Mouse (Mus musculus): ENCODE data around the gene Axin2.

DNA sequence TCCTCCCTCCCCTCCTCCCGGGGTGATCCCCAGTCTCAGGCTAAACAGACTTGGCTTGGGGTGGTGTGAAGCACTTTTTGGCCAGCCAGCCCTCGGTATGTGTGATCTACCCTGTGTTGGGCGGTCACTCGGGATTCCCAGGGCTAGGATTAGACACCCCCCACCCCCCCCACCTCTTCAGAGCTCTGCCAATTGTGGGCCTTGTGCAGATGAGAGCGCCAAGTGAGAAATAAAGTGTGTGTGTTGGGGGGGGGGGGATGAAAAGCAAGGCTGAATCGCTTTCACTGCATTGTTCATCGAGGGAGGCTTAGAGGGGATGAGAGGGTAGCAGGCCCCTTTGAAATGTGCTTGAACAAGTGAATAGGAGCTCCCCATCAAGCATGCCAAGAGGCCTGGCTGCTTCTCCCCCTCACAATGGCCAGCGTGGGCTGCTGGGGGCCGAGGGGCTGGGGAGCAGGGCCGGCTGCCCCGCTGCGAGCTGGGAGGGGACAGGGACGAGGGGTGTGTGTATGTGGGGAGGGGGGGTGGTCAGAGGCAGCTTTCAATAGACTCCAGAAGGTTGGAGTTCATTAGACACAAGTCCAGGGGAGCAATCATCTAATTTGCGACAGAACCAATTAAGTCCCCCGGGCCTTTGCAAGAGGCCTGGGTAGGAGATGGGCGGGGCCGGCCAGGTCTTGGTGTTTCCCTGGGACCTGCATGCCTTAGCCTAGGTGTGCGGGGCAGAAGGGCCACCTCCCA is 15.1 kb downstream of the Axin2 start:
- TF ChIP-seq CTCF (IDR thresholded peaks at IDR 0.05; ENCODE audit: borderline replicate concordance, control insufficient read depth, extremely low read depth, insufficient read depth, low read length, poor library complexity): no peak
- no peak for TF ChIP-seq POLR2A (IDR thresholded peaks at IDR 0.05; ENCODE audit: control insufficient read depth, extremely low read depth, insufficient read depth, low read length, poor library complexity)

Measured in thymus, adult 2 months (tissue).